Comparison of ENCODE assay signal across 8 mouse cellular contexts in the genomic region with DNA sequence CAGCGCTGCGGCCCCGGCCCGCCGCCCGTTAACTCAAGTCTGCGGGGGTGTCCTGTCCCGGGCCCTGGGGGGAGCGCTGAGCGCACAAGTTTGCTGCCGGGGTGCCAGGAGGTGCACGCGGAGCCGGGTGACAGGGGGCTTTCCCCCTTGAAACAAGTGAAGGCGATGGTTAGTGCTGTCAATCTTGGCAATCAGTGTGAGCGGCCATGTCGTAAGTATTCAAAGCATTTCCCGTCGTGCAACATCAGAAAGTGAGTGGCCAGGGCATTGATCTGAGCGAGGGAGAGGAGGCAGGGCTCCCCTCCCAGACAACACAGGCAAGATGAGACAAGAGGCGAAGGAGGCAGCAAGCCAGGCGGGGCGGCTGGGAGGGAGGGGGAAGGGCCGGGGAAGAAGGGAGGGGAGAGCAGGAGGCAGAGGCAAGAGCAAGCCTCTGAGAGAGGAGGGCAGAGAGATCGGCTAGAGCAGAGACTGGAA. TPM values are rescaled to one million over a fixed set of nuclear protein-coding genes. Genes with fewer than 3 reads are reported as not detected.
DNase-seq lines count a peak whose midpoint lies in the region; ATAC-seq and TF ChIP-seq lines count a peak whose summit lies in the region.

No protein-coding gene starts in this region.

- WGBS in kidney, adult 2 months, result under 1% methylated on average over 25 of the region's 25 CpGs
- 1% methylated on average over 25 of the region's 25 CpGs for WGBS in liver, postnatal 0 days (ENCODE audit: insufficient replicate concordance)

- peak overlapping the region; percentile 54 for H3K9ac ChIP-seq in liver, postnatal 0 days (replicated peaks)

- peaks cover 2% of the 10 kb centered on the region; the same call in 1 of the 2 replicates for H3K36me3 ChIP-seq in testis, adult 2 months (ENCODE audit: control insufficient read depth, insufficient read depth, low read length)
- H3K36me3 ChIP-seq in kidney, adult 2 months (ENCODE audit: control insufficient read depth, insufficient read depth, low read length), result no peaks in the 10 kb centered on the region
- no peaks in the 10 kb centered on the region for H3K36me3 ChIP-seq in liver, postnatal 0 days (replicated peaks; ENCODE audit: insufficient read depth, low read length)

- peaks cover 5% of the 10 kb centered on the region for H3K27me3 ChIP-seq in testis, adult 2 months (ENCODE audit: control insufficient read depth, insufficient read depth, low read length)
- no peaks in the 10 kb centered on the region for H3K27me3 ChIP-seq in kidney, adult 2 months (replicated peaks; ENCODE audit: control insufficient read depth, insufficient read depth, low read length)
- H3K27me3 ChIP-seq in liver, postnatal 0 days (ENCODE audit: insufficient read depth, low read length), result peaks cover 85% of the 10 kb centered on the region

- TF ChIP-seq POLR2A in testis, adult 2 months (IDR thresholded peaks at IDR 0.05; ENCODE audit: control insufficient read depth, low read depth, low read length), result no peak
- no peak for TF ChIP-seq POLR2A in kidney, adult 2 months (IDR thresholded peaks at IDR 0.05; ENCODE audit: low read depth, low read length)

- no peak overlapping the region for H3K27ac ChIP-seq in testis, adult 2 months (ENCODE audit: control insufficient read depth, insufficient read depth, low read depth, low read length)
- peak overlapping the region; percentile 6; the same call in 1 of the 2 replicates for H3K27ac ChIP-seq in kidney, adult 2 months (ENCODE audit: insufficient read depth, low read depth, low read length)
- no peak overlapping the region for H3K27ac ChIP-seq in liver, postnatal 0 days (ENCODE audit: low read depth)

- peaks cover 44% of the 10 kb centered on the region for H3K4me1 ChIP-seq in testis, adult 2 months (ENCODE audit: control insufficient read depth, insufficient read depth, low read length)
- H3K4me1 ChIP-seq in kidney, adult 2 months (ENCODE audit: control insufficient read depth, insufficient read depth, low read length), result no peaks in the 10 kb centered on the region
- H3K4me1 ChIP-seq in liver, postnatal 0 days (ENCODE audit: insufficient read depth), result peaks cover 36% of the 10 kb centered on the region

- no peak for TF ChIP-seq CTCF in testis, adult 2 months (IDR thresholded peaks at IDR 0.05; ENCODE audit: control insufficient read depth, insufficient read depth, insufficient replicate concordance, low read depth, low read length)
- no peak for TF ChIP-seq CTCF in kidney, adult 2 months (conservative IDR thresholded peaks at IDR 0.05; ENCODE audit: insufficient read depth, insufficient read length, low read depth, low read length)
- TF ChIP-seq CTCF in liver, postnatal 0 days (IDR thresholded peaks at IDR 0.05; ENCODE audit: low read depth), result no peak

- ATAC-seq in liver, postnatal 0 days, result no peak

- DNase-seq in testis, postnatal 14 days (ENCODE audit: low spot score), result no peak
- DNase-seq in embryo, embryonic 9.5 days (ENCODE audit: extremely low spot score), result peak; percentile 91
- DNase-seq in heart, adult 9 months (ENCODE audit: low spot score in 2 of 2), result peak; percentile 52 to 56
- DNase-seq in kidney, adult 2 months, result peak; percentile 47
- peak; percentile 37 for DNase-seq in liver, postnatal 0 days
- DNase-seq in retina, embryonic 14.5 days (ENCODE audit: low spot score), result peak; percentile 68
- DNase-seq in ovary, postnatal 14 days (ENCODE audit: low spot score), result no peak

- no peaks in the 10 kb centered on the region for H3K9me3 ChIP-seq in liver, postnatal 0 days (ENCODE audit: low read length)

- H3K4me2 ChIP-seq in liver, postnatal 0 days (ENCODE audit: low read depth, low read length), result peak overlapping the region; percentile 99

- no peak for TF ChIP-seq EP300 in liver, postnatal 0 days (IDR thresholded peaks at IDR 0.05; ENCODE audit: low read depth)

- H3K4me3 ChIP-seq in testis, adult 2 months (ENCODE audit: control insufficient read depth, low read depth, low read length), result peak overlapping the region; percentile 10; the same call in 1 of the 2 replicates
- H3K4me3 ChIP-seq in kidney, adult 2 months (ENCODE audit: insufficient read depth, low read depth, low read length), result peak overlapping the region; percentile 46
- peak overlapping the region; percentile 66 for H3K4me3 ChIP-seq in liver, postnatal 0 days (ENCODE audit: low read depth, low read length)

RNA-seq across cellular contexts. Expression of a gene that starts 4.3 kb away (rescaled TPM):
- polyA plus RNA-seq in testis, adult 2 months (2012; rRNA removed), result 114 and 137 TPM in 2 replicates
- 33.0 and 37.1 TPM in 2 replicates for polyA plus RNA-seq in kidney, adult 2 months (2012; rRNA removed)
- 44.4 and 46.2 TPM in 2 replicates for polyA plus RNA-seq in liver, postnatal 0 days (2015; fragmentation: Nextera tagmentation; extraction: Ambion mirVana)

RNA-seq across cellular contexts. Expression of a gene that starts 4.9 kb away (rescaled TPM):
- 41.1 and 47.4 TPM in 2 replicates for polyA plus RNA-seq in testis, adult 2 months (2012; rRNA removed)
- polyA plus RNA-seq in kidney, adult 2 months (2012; rRNA removed), result 43.8 and 53.3 TPM in 2 replicates
- polyA plus RNA-seq in liver, postnatal 0 days (2015; fragmentation: Nextera tagmentation; extraction: Ambion mirVana), result 89.4 and 93.1 TPM in 2 replicates

RNA-seq across cellular contexts. Expression of a gene that starts 50.1 kb away (rescaled TPM):
- 1.6 and 1.7 TPM in 2 replicates for polyA plus RNA-seq in testis, adult 2 months (2012; rRNA removed)
- 0.86 and 1.2 TPM in 2 replicates for polyA plus RNA-seq in kidney, adult 2 months (2012; rRNA removed)
- 0.13 and 0.14 TPM in 2 replicates for polyA plus RNA-seq in liver, postnatal 0 days (2015; fragmentation: Nextera tagmentation; extraction: Ambion mirVana)

Comparison
In these comparisons a context has a peak if more than half of its experiments do, and no peak if none do; other contexts are left out.
1. H3K4me3 ChIP-seq: peak in every context shown above with its lines; median percentile 66 in liver, postnatal 0 days; 46 in kidney, adult 2 months; 10 in testis, adult 2 months.
2. DNase-seq: peak in embryo, embryonic 9.5 days (single experiment), heart, adult 9 months (2 of 2), kidney, adult 2 months (single experiment), liver, postnatal 0 days (single experiment) and retina, embryonic 14.5 days (single experiment); none in testis, postnatal 14 days (single experiment) and ovary, postnatal 14 days (single experiment).